Mouse (Mus musculus) thymus, postnatal 14 days (tissue): ENCODE measurements around the gene Racgap1.

Source experiments
- DNase-seq: peaks from one replicate; pipeline ENCODE4 v3.0.0; 2021

Racgap1 gene

DNA sequence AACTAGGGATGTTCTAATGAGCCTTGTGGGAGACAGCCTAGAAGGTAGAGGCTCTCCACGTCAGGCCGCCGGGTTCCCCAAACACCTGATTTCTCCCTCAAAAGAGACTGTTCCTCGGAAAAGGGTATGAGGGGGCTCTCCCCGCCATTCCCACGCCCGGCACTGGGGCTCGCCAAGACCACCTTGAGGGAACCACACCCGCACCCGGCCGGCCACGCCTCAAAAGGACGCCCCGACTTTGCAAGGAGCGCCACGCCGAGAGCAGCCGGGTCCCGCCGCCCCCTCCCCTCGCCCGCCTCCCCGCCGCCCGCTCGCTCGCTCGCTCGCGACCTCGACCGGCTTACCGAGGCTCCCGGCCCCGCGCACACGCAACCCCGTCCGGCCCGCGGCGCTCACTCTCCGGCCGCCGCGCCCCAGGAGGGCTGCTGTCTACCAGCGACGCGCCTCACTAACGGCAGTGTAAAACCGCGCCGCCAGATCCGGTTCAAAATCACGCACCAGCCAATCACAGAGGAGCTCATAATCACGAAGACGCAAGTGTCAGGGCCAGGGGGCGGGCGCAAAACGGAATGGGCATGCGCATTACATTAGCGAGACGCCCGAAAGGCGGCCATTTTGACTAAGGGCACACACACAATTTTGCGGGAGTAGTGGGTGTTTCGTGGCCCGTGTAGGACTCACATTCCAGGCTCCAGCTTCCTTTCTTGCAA, at the start of gene Racgap1:
Gene Racgap1, minus strand, starts transcription at position 494 of the 710 bp plus-strand sequence.
- peak; percentile 98 for DNase-seq

DNA sequence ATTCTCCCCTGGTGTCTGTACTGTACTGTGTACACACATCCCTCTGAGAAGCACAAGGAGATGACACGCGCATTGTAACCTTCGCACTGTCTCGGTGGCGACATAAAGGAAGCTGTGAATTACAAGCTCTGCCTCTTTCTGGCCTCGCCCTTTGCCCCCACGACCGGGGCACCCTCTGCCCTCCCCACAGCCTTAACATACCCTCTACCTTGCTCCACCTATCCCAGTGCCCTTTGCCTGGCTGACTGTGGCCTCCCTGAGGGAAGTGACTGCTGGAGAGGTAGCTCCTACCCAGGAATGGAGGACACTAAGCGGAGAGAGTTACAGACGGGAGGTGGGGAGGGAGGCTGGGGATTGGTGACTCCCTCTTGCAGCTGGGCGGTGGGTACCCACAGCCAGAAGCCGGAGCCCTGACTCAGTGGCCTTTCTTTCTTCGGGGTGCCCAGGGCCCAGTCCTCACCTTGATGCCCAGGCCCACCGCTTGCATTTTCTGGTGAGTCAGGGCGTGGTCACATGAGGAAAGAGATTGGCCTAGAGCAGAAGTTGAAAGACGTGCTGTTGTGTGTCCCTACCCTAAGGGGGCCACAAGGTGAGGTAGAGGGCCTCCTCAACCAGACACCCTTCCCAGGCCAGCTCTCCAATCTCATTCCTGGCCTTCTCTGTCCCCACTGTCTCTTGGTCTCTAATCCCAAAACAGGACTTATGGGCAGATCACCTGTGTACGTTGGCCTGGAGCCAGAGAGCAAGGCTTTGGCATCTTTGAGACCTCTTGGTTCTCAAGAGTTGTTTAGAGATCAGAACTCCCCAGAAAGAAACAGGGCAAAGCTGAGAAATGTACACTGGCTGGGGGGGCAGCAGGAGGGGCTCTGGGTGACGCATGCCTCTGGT, 49.0 kb upstream of the Racgap1 start:
- DNase-seq, result no peak

DNA sequence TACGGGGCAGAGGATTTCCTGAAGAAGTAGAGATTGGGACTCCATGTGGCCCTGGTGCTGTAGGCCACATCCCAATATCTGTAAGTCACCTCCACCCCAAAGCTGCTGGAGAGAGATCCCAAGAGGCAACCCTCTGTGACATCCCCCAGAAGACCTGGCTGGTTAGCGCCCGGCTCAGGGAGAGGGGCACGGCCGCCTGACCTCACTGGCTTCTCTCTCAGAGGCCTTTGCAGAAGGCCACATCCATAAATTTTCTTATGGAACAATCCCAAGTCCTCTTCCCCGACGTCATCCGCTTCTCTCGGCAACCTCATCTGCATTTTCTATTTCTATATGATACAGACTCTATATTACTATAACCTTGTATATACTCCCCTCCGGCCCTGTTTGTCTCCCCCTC, 48.3 kb upstream of the Racgap1 start:
- no peak for DNase-seq

DNA sequence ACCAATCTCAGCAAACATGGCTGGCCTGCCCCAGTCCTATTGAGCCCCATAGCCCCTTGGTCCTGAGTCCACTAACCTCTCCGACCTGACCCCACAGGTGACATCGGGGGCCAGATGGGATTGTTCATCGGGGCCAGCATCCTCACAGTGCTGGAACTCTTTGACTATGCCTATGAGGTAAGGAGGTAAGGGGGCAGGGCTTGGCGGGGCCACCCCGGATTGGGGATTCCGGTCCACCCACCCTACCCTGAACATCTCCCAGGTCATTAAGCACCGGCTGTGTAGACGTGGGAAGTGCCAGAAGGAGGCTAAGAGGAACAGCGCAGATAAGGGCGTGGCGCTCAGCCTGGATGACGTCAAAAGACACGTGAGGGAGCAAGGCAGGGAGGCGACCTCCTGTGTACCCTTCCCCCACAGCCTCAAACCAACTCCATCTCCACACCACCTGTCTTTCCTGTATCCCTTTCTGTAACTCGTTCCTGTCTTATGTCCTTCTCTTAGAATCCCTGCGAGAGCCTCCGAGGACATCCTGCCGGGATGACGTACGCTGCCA, 47.2 kb upstream of the Racgap1 start:
- DNase-seq, result no peak

DNA sequence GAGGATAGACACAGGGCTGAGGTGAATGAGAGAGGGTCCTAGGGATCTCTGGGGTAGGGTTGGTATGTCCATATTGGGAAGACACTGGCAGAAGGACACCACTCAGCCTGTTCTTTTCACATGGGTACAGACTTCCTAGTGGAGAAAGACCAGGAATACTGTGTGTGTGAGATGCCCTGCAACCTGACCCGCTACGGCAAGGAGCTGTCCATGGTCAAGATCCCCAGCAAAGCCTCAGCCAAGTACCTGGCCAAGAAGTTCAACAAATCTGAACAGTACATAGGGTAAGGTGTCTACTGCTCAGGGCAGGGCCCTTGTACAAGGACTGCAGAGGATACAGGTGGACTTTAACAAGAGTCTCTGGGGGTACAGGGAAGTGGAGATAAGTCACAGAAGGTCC, 45.9 kb upstream of the Racgap1 start:
- no peak for DNase-seq

DNA sequence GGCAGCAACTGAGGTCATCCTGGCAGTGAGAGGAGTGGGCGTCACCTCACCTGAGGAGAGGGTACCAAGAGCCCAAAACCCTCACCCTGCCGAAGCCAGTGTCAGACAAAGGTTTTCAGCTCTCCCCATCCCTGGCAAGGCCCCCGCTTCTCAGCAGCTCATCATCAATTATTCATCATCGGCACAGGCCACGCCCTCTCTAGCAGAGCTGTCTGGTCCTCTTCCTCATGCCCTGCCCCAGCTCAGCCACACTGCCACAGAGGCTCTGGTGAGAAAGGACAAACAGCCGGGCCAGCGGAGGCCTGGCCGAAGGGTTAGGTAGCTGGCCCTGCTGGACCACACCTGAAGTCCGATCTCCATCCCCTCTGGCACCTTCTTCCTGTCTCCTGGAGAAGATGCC, 40.5 kb upstream of the Racgap1 start:
- DNase-seq, result no peak

DNA sequence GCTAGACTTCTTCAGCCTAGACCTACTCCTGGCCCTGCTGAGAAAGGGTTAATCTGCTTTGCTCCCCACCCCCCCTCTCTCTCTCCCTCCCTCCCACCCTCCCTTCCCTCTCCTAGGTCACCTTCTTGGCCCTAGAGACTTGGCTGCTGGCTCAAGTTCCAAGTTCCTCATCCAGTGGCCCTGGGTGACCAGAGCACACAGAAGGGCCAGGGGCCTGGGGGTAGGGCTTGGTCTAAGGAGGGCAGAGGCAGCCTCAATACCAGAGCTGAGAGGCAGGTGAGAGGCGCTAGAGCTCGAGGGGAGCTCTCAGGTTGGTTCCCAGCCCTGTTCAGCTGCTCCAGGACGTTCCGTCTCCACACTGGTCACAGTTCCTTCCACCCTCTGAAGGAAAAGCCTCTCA, 39.5 kb upstream of the Racgap1 start:
- no peak for DNase-seq

DNA sequence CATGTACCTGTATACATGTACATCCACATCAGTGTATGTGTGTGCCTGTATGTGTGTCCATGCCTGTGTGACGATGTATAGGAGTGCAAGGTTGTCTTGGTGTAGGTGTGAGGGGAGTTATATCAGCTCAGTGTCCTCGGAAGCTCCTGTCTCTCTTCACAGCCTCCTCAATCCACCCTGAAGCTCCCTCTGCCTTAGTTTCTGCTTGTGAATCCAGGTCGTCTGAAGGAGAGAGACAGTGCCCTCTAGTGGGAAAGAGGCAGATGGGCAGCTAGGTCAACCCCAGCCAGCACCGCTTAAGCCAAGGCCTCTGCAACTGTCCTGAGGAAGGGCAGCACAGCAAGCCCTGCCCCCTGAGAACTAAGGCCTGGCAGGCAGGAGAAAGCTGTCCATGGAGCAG, 37.3 kb upstream of the Racgap1 start:
- DNase-seq, result peak; percentile 47

DNA sequence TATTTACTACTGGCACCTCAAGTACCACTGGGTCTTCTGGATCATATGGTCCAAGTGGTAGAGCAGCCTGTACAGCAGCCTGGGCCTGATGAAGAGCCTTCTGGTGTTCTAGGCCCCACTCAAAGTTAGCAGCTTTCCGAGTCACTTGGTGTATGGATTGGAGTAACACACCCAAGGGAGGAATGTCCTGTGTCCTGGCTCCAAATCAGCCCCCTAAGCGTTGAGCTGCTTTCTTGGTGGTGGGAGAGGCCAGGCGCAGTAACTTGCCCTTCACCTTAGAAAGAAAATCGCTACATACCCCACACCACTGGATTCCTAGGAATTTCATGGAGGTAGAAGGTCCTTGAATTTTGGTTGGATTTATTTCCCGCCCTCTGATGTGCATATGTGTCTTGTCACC, 32.7 kb upstream of the Racgap1 start:
- no peak for DNase-seq

DNA sequence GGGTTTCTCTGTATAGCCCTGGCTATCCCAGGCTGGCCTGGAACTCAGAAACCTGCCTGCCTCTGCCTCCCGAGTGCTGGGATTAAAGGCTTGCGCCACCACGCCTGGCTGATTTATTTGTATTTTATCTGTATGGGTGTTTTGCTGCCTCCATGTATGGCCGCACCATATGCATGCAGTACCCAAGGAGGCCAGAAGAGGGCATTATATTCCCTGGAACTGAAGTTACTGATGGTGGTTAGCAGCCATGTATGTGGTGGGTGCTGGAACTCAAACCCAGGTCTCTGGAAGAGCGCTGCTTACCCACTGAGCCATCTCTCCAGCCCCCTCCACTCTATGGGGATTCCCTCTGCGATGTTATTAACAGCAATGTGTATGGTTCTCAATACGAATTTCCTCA, 31.4 kb upstream of the Racgap1 start:
- peak; percentile 36 for DNase-seq

DNA sequence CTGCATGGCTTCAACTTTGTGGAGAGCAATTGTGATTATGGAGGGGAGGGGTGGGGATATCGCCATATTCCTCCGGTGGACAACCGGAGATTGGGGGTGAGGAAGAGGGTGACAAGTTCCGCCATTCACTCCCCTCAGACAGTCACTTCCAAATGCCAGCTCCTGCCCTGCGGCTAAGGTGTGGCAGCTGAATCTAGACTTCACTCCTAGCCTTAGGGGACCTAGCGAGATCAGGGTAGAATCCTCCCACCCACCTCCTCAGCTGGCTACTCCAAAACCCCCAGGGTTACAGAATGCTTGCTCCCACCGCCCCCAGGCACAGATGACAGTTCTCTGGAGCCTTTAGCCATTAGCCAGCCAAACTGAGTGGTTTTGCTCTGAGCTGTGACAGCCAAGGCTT, 27.6 kb upstream of the Racgap1 start:
- no peak for DNase-seq

DNA sequence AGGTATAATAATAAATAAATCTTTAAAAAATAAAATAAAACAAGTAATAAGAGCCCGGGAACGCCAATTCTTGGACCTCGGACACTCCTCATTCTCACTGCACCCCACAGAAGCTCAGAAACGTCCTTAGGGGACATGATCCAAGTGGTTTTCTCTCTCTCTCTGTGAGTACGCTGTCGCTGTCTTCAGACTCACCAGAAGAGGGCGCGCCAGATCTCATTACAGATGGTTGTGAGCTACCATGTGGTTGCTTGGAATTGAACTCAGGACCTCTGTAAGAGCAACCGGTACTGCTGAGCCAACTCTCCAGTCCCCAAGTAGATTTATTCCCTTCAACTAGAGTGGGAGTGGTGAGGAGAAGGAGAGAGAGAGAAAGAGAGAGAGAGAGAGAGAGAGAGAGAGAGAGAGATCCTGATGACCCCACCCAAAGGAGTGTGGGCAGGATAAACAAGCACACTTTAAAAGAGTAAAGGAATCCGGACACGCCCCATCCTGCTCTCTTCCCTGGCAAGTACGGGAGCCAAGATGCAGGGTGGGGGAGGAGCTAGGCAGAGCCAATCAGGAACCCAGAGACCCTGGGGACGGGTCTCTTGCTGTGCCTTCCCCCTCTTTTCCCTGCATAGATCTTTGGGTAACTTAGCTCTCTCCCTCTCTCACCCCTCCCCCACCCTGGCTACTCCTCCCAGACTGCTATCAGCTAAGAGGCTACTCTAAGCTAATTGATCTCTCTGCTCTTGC, 26.8 kb upstream of the Racgap1 start:
- DNase-seq, result peak; percentile 52

DNA sequence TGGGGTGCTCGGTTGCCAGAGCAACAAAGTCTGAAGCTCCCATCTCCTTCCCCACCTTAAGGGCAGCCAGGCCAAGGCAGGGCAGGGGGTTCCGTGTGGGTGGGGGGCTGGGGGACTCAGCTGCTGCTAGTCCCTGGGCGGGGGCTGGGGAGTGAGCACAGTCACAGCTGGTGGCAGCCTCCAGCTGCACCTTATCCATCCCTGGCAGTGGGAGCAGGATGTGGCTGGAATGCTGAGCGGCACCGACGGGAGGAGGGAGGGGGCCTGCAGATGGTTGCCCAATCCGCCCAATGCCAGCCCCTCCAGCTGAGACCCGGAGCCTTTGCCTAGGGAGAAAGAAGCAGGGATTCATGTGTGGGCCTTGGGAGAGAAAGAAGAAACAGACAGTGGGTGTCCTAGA, 25.6 kb upstream of the Racgap1 start:
- DNase-seq, result no peak

DNA sequence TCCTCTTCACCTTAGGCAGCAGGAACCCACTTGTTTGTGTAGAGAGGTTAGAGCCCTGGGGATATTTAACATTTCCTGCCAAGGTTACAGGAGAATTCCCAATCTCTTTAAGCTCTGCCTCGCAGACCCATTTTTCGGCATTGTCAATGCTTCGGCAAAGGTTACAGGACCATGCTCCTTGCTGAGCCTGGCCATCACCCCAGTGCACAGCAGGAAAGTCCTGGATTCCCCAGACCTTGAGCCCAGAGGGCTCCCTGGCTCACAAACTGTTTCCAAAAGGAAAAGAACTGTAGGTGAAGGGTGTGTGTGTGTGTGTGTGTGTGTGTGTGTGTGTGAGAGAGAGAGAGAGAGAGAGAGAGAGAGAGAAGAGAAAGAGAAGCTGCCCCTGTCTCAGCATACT, 23.4 kb upstream of the Racgap1 start:
- no peak for DNase-seq

DNA sequence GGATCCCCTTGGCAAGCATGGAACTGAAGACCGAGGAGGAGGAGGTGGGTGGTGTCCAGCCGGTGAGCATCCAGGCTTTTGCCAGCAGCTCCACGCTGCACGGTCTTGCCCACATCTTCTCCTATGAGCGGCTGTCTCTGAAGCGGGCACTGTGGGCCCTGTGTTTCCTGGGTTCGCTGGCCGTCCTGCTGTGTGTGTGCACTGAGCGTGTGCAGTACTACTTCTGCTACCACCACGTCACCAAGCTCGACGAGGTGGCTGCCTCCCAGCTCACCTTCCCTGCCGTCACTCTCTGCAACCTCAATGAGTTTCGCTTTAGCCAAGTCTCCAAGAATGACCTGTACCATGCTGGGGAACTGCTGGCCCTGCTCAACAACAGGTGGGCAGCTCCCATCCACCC, 20.3 kb upstream of the Racgap1 start:
- DNase-seq, result no peak

DNA sequence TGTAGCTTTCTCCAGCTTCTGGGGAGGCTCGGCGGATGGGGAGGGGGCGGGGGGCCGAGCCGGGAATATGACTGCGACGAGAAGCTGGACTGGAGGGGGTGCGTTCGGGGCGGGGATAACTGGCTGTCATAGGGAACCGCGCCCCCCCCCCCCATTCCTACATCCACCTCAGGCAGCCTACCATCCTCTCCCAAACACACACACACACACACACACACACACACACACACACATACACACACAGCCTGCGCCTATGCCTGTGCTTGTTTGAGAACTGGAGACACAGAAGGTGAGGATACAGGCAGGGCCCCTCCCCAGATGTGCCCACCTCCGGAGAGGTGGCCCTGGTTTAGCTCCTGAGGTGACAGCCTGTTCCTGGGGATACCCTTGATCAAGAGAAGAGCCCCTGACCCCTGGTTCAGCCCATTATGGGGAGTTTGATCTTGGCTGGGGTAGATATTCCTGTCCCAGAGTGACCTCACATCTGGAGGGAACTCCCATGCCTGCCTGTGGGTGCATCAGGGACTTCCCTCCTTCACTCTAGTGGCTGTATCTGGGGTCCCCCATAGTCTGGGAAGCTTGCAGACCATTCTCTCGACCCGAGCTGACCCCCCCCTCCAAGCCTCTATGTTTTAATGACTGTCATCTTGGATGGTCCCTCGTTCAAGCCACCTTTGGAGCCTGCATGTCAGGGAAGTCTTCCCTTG, 19.7 kb upstream of the Racgap1 start:
- DNase-seq, result no peak

DNA sequence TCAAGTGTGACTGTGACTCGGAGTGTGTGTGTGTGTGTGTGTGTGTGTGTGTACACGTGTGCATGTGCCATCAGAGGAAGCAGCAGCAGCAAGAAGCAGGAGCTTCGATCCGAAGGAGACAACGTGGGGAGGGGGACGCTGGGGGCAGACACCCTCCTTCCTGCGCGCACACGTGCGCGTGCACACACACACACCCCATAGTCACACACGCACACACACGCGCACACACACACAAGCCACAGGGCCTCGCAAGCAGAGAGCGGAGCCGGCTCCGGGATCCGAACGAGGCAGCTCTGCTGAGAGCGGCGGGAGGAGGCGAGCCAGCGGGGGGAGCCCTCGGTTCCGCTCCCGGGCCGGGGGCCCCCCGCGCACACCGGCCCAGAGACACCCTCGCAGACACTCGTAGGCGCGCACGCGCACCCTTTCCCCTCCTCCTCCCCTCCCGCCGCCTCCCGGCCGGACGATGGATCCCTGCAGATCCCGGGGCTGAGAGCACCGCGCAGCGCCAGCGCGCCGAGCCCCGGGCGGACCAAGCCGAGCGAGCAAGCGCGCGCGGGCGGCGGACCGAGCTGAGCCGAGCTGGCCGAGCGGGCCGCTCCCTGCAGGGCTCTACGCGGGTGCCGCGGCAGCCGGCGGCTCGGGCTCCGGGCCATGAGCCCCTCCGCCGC, 18.8 kb upstream of the Racgap1 start, which contains the start of gene Asic1:
Gene Asic1, plus strand, starts transcription at position 215 of the 668 bp plus-strand sequence.
- peak; percentile 23 for DNase-seq

DNA sequence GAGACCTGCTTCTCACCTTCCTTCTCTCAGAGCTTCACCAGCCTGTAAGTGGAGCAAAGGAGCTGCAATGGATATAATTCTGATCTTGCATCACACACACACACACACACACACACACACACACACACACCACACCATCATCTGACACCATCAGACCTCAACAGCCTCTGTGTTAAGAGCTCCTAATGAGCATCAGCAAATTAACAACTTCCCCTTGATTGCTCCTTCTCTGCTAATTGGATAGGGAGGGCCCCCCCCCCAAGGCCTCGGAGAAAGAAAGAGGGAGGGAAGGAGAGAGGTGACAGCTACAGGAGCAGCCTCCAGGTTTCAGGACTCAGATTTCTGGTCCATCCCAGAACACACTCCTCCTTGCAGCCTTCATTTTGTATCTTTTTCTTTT, 17.9 kb upstream of the Racgap1 start:
- DNase-seq, result no peak

DNA sequence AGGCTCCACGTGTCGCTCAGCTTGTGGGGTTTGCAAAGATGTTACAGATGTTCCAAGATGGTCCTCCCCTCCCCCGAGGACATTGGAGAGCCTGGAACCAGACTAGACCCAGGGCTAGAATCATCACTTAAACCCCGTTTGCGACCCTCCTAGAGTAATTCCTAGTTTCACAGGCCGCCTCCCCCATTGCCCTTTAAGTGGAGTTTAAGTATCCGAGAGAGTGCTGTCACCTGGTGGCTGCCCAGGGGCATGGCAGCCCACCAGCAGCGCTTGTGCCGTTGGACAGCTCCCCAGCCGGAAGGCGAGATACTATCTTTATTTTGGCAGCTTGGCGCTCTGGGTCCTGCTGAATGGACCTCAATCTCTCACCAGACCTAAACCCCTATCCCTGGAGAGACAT, 17.4 kb upstream of the Racgap1 start:
- peak; percentile 82 for DNase-seq

DNA sequence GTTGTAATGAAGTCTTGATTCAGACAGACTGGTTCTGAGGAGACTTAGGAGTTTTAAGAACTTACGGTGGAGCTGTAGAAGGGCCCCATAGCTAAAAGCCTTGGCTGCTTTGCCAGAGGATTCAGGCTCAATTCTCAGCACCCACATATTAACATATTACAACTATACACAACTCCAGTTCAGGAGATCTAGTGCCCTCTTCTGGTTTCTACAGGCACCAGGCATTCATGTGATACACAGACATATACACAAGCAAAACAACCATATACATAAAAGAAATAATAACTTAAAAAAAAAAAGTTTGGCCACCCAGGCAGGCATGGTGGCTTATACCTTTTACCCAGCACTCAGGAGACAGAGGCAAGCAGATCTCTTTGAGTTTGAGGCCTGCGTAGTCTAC, 16.1 kb upstream of the Racgap1 start:
- DNase-seq, result no peak

DNA sequence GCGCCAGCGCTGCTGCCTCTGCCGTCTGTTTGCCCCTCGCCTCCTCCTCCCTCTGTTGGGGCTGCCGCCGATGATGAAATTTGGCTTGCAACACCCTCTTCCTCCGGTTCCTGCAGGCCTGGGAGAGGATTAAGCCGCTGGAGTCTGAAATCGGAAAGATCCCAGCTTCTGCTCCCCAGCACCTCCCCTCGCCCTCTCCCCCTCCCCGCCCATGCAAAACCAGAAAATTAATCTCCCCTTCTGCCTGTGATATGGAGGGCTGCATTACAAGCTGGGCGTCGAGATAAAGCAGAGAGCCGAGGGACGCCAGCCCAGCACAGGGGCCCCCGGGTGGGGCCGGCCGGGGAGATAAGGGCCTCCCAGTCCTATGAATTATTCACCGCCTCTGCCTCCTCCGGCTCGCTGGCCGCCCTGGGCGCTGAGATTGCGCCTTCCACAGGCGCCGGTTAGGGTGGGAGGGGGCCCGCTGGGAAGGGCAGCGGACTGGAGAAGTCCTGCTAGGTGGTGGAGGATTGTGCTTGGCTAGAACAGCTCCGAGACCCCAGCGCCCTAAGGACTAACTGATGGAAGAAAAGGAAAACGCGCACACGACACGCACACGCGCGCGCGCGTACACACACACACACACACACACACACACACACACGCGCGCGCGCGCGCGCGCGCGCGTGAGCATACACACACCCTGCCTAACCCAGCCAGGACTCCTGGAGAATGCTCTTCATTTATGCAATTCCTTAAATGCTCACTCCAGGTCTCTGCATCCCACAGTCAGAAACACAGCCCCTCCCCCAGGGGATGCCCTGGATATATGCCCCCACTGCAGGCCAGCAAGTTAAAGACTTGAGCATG, 13.4 kb upstream of the Racgap1 start:
- no peak for DNase-seq
